Mouse (Mus musculus) olfactory bulb, adult 2 months (tissue): ENCODE results near the gene Kat2b. TPM values are rescaled to one million over a fixed set of nuclear protein-coding genes. Genes with fewer than 3 reads are reported as not detected.

Experiments used
- H3K27ac ChIP-seq: fragments of 200-500 bp; 2 replicates; pipeline ENCODE4 v1.5.1; 2012; ENCODE audit warnings: low read depth, low read length; ENCODE audit not compliant: insufficient read depth
- H3K4me1 ChIP-seq: fragments of 200-500 bp; 2 replicates; pipeline ENCODE4 v1.6.1; 2012; ENCODE audit warnings: low read length; ENCODE audit not compliant: control insufficient read depth, insufficient read depth
- H3K4me3 ChIP-seq: fragments of 200-500 bp; 2 replicates; pipeline ENCODE4 v1.5.1; 2012; ENCODE audit warnings: mild to moderate bottlenecking, low read depth, low read length, moderate library complexity; ENCODE audit not compliant: insufficient read depth
- CTCF ChIP-seq: fragments of 200-500 bp; IDR thresholded peaks from 2 replicates; pipeline ENCODE4 v1.5.1; 2012; ENCODE audit warnings: low read depth, mild to moderate bottlenecking, low read length, moderate library complexity; ENCODE audit not compliant: insufficient read depth
- POLR2A ChIP-seq: fragments of 200-500 bp; IDR thresholded peaks from 2 replicates; pipeline ENCODE4 v1.6.1; 2012; ENCODE audit warnings: mild to moderate bottlenecking, low read depth, low read length, moderate library complexity; ENCODE audit not compliant: insufficient read depth
- WGBS: fragments of 180-500 bp; shearing (Covaris S2); methylation state at CpG from one replicate; pipeline ENCODE4 v1.1.7; 2018; 5-methylcytosine and 5-hydroxymethylcytosine counted together
- polyA plus RNA-seq: library from polyadenylated mRNA; stranded (reverse); fragments of >200 nt; gene quantifications from 2 replicates; pipeline ENCODE4 v1.2.4, GENCODE M21; 2012; ENCODE audit warnings: low replicate concordance; ENCODE audit not compliant: missing spikeins, insufficient read depth, insufficient read length

The Kat2b gene
- polyA plus RNA-seq, 1 experiment, result not detected

DNA sequence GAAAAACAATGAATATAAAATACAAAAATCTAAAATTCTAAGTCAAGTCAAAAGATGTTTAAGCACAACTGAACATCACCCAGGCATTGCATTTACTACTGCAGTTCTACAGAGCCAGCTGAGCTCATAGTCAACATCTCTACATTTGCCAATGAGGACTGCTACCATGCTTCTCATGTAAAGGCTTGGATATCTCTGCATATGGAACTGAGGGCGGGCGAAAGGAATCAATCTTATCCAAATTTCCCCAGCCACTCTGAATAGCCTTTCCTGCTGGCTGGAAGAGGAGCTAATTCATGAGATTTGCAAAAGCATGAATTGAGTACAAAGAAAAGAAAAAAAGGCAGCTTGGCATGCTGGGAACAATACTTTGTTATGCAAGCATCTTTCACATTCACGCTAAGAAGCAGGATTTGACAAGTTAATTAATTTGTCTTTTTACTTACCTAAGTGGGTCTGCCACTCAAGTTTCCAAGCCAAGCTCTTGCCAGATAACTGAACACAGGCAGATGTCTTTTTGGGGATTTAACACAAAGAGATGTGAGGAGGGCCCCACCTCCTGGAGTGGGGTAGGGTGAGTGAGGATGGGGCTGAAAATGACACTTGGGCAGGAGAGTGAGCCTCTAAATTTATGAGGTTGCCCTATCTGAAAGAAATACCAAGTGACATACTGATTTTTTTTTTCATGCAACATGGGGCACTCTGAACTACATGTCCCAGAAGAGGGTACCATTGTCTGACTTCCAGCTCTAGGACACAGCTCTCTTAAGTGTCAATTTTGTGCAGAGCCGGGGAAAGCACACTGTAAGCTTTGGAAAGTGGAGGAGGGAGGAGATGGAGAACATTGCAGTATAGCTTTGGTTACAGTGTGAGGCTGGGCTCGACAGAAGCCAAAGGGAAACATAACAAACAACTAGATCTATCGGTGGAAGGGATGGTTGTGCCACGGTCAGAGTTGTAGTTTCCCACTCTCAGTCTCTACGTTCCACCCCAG, 15.1 kb upstream of the Kat2b start:
- WGBS, result 39% methylated on average over 8 of the region's 8 CpGs
- TF ChIP-seq POLR2A (no peak), CTCF (no peak)
- Histone ChIP-seq H3K4me1 (no peaks in the 10 kb centered on the region), H3K27ac (no peak overlapping the region), H3K4me3 (no peak overlapping the region)

- TF ChIP-seq POLR2A, result no peak
- TF ChIP-seq CTCF, result no peak
- Histone ChIP-seq H3K4me1 (no peaks in the 10 kb centered on the region), H3K27ac (no peak overlapping the region), H3K4me3 (no peak overlapping the region)
- WGBS, result 64% methylated on average over 4 of the region's 4 CpGs
Observed at GRCm38 (mm10) chr17:53554088-53554487, 12.6 kb upstream of the Kat2b start.

GRCm38 (mm10) chr17:53554813-53555212, 11.8 kb upstream of the Kat2b start:
- no peaks in the 10 kb centered on the region for H3K4me1 ChIP-seq
- no peak overlapping the region for H3K4me3 ChIP-seq
- H3K27ac ChIP-seq, result no peak overlapping the region
- TF ChIP-seq CTCF, result no peak
- TF ChIP-seq POLR2A, result no peak
- 91% methylated on average over 3 of the region's 3 CpGs for WGBS

DNA sequence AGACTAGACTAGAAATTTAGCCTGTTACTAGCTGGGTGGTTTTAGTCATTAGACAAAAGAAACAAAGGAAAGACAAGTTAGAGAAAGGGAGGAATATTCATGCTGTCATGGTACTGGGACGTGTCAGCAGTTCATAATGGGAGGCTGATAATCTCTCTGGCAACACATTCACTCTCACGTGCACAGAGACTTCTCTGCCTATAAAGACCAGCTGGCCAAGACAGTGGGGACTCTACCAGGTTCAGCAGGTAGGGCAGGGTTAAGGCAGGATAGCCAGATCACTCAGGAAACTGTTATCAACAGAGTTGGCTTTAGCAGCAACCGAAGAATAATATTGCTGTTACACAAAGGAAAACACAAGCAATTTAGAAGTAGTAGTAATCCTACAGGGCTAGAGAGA, 9.2 kb upstream of the Kat2b start:
- no peak for TF ChIP-seq CTCF
- TF ChIP-seq POLR2A, result no peak
- WGBS, result 65% methylated on average over 3 of the region's 3 CpGs
- no peak overlapping the region for H3K4me3 ChIP-seq
- H3K4me1 ChIP-seq, result no peaks in the 10 kb centered on the region
- no peak overlapping the region for H3K27ac ChIP-seq

DNA sequence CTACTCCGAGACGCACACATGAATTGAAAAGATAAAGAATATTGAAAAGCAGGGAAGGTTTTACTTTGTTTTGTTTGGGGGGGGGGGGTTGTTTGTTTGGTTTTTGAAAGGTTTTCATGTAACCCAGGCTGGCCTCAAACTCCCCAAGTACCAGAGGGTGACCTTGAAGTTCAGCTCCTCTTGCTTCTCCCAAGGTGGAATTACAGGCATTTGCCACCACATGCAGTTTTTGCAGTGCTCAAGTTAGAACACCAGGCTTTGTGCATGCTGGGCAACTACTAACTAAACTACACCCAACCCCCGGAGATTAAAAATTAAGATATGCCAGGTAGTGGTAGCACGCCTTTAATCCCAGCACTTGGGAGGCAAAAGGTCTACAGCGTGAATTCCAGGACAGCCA, 7.0 kb upstream of the Kat2b start:
- Histone ChIP-seq H3K4me1 (no peaks in the 10 kb centered on the region), H3K27ac (no peak overlapping the region), H3K4me3 (no peak overlapping the region)
- no peak for TF ChIP-seq CTCF
- no peak for TF ChIP-seq POLR2A
- WGBS, result 95% methylated on average over 5 of the region's 5 CpGs

DNA sequence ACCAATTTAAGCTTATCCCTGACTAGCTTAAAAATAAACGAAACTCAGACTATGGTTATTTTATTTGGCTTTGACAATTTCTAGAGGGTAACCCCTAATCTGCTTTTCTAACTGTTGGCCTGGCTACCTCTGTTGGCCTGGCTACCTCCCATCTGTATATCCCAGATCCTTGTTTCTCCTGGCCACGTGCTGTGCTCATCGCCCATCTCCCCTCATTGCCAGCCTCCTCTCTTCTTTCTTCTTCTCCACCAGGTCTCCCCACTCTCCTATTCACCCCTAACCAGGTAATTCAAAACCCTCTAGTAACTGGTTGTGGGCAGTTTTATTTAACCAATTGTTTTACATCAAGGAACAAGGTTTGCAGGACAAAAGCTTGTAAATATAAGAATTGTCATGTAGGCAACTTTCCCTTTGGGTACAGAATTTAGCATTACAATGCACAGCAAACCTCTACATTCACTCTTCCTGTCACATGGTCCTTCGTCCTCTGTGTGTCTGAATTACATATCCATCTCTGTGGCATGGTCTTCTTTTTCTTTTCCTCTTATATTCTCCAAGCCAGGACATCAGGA, 5.1 kb upstream of the Kat2b start:
- Histone ChIP-seq H3K4me1 (no peaks in the 10 kb centered on the region), H3K4me3 (no peak overlapping the region), H3K27ac (no peak overlapping the region)
- TF ChIP-seq POLR2A (no peak), CTCF (no peak)
- 90% methylated on average over 4 of the region's 4 CpGs for WGBS

DNA sequence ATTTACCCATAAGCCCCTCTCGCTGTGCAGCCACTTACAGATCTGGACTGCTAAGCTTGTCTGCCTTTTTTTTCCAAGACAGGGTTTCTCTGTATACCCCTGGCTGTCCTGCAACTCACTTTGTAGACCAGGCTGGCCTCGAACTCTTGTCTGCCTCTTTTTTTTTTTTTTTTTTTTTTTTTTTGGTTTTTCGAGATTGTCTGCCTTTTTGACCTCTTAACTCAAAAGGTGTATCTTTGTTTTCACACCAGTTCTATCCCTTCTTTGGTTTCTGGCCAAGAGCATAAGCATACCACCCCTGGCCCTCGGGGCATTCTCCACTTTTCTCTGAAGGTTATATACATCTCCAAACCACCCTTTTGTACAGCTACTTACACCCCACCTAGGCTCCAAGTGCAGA, 1.8 kb upstream of the Kat2b start:
- TF ChIP-seq CTCF (no peak), POLR2A (no peak)
- Histone ChIP-seq H3K4me1 (peaks cover 6% of the 10 kb centered on the region), H3K27ac (no peak overlapping the region), H3K4me3 (no peak overlapping the region)
- WGBS, result 84% methylated on average over 4 of the region's 4 CpGs

DNA sequence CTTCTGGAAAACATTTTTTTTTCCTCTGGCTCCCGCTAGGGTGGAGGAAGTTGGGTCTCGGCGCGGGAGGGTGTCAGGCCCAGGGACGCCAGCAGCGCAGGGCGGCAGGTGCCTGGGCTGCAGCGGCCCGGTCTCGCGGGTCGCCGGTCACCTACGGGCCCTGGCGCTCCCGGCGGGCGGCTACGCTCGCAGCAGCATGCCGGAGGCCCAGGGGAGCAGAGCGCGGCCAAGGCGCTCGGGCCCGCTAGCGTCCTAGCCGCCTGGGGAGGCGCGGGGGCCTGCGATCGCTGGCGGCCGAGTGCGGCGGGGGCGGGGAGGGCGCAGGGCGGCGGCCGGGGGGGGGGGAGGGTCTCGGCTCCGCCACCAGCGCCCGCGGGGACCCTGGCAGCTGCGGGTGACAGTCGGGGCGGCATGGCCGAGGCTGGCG, 271 bp downstream of the Kat2b start:
- 1% methylated on average over 39 of the region's 51 CpGs for WGBS
- TF ChIP-seq CTCF, result peak; percentile 44; the same call in 1 of the 2 replicates
- TF ChIP-seq POLR2A, result no peak; the same call in 1 of the 2 replicates
- Histone ChIP-seq H3K27ac (peak overlapping the region; percentile 94), H3K4me3 (peak overlapping the region; percentile 100), H3K4me1 (peaks cover 6% of the 10 kb centered on the region)
